Mouse (Mus musculus): ENCODE measurements at regions not wholly inside any gene's neighbourhood (a gene's known extent, or its start where the extent isn't known, plus 50 kb on each side); places are given as distances from the start of the nearest gene placed in this dataset.

DNA sequence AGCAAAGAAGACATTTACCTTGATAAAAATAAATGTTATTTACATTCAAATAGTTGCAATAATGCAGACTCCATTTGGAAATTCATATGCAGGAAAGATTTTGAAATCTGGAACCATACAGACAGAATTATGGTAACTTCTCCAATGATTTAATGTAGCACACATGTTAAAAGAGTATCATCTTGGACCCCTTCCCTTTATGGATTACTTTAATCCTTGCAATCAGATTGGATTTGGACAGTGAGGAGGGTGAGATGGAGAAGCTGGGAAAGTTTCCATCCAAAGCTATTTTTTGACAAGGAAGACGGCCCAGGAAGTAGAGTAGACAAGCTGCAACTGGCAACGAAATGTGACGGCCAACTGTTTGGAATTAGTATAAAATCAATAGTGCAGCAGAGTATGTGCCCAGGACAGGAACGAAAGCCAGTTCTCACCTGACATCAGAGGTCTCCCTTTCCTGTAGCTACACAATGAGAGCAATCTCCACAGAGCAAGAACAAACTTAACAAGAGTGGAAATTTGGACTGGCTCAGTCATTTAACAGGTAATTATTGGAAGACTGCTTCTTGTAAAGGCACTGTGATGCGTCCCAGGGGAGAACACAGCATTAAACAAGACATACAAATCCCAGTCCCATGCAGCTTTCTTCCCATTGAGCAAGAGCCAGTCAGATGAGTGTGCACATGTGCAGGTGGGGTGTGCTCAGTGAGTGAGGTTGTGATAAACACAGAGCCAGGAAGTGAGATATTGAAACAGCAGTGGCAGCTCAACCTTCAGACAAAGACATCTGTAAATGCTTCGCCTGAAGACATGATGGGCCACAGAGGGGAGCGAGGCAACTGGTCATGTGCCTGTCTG, 68.3 kb downstream of the Kbtbd8 start:
- TF ChIP-seq EP300 (IDR thresholded peaks at IDR 0.05; ENCODE audit: low read depth) (no peak), CTCF (IDR thresholded peaks at IDR 0.05; ENCODE audit: low read depth) (no peak)
